Mouse (Mus musculus): ENCODE measurements around the gene Tmem267. TPM values are rescaled to one million over a fixed set of nuclear protein-coding genes. Genes with fewer than 3 reads are reported as not detected.

The Tmem267 gene
- polyA plus RNA-seq, 1 experiment from 2014 or later = 1.4 TPM

DNA sequence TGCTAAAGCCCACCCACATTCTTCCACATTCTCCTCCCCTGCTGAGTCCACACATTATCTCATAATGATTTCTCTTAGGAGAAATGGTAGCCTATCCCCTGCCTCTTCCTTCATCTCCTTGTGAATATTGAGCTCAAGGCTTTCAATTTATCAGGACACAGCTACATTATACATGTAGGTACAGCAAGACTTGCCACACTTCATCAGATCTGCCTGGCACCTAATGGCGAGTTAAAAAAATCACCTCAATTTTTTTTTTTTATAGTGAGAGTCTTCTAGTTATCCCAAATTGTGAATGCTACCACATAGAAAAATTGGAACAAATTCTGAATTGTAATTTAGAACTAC, 161.8 kb downstream of the Tmem267 start:
- Histone ChIP-seq H3K9me3 (no peaks in the 10 kb centered on the region), H3K9ac (no peak overlapping the region), H3K27ac (no peak overlapping the region), H3K4me1 (no peaks in the 10 kb centered on the region), H3K4me3 (no peak overlapping the region), H3K27me3 (no peaks in the 10 kb centered on the region), H3K4me2 (no peak overlapping the region), H3K36me3 (no peaks in the 10 kb centered on the region)
- no peak for ATAC-seq (ENCODE audit: borderline replicate concordance, extremely low read depth, low FRiP score, low TSS enrichment)
- WGBS = 83% methylated on average over 1 of the region's 1 CpGs

DNA sequence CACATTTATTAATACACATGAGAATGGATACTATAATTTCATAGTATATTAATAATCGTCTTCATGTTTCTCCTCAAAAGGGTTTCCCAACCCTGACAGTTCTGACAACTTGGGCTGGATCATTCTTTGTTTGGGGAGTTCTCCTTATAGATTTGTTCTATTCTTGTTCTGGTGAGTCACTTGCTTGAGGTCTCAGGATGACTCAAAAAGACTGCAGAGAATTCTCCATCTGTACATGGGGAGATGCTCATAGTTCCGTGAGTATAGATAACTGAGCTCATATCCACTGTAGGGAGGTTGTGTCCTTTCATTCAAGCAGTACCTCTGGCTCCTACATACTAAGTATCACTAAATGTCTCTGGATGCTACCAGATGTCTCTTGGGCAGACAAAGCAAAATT, 166.9 kb downstream of the Tmem267 start:
- Histone ChIP-seq H3K36me3 (no peaks in the 10 kb centered on the region), H3K9ac (no peak overlapping the region), H3K4me1 (no peaks in the 10 kb centered on the region), H3K9me3 (no peaks in the 10 kb centered on the region), H3K27ac (no peak overlapping the region), H3K27me3 (no peaks in the 10 kb centered on the region), H3K4me2 (no peak overlapping the region), H3K4me3 (no peak overlapping the region)
- no peak for ATAC-seq (ENCODE audit: borderline replicate concordance, extremely low read depth, low FRiP score, low TSS enrichment)
- WGBS = 87% methylated on average over 2 of the region's 2 CpGs

GRCm38 (mm10) chr13:119656246-119656645, 168.4 kb downstream of the Tmem267 start:
- Histone ChIP-seq H3K27ac (no peak overlapping the region), H3K4me1 (no peaks in the 10 kb centered on the region), H3K36me3 (no peaks in the 10 kb centered on the region), H3K4me3 (no peak overlapping the region), H3K9me3 (no peaks in the 10 kb centered on the region), H3K9ac (no peak overlapping the region), H3K27me3 (no peaks in the 10 kb centered on the region), H3K4me2 (no peak overlapping the region)
- no peak for ATAC-seq (ENCODE audit: borderline replicate concordance, extremely low read depth, low FRiP score, low TSS enrichment)
- WGBS = 74% methylated on average over 2 of the region's 2 CpGs

- 70% methylated on average over 6 of the region's 6 CpGs for WGBS
- Histone ChIP-seq H3K4me3 (no peak overlapping the region), H3K4me1 (no peaks in the 10 kb centered on the region), H3K27ac (no peak overlapping the region), H3K4me2 (no peak overlapping the region), H3K36me3 (no peaks in the 10 kb centered on the region), H3K27me3 (no peaks in the 10 kb centered on the region), H3K9me3 (no peaks in the 10 kb centered on the region), H3K9ac (no peak overlapping the region)
- ATAC-seq (ENCODE audit: borderline replicate concordance, extremely low read depth, low FRiP score, low TSS enrichment) = no peak
These were observed 169.1 kb downstream of the Tmem267 start for GRCm38 (mm10) chr13:119656846-119657416.

Other genes with a start within 250 kb of the Tmem267 start
- 69.2 and 72.9 TPM in 2 replicates for gene Paip1, start 59.4 kb upstream of the Tmem267 start, polyA plus RNA-seq (2015; fragmentation: Nextera tagmentation; extraction: Ambion mirVana)
- 52.0 and 53.1 TPM in 2 replicates for gene 4833420G17Rik, start 25.3 kb upstream of the Tmem267 start, polyA plus RNA-seq (2015; fragmentation: Nextera tagmentation; extraction: Ambion mirVana)
- 1.2 and 1.7 TPM in 2 replicates for gene 3110070M22Rik, start 344 bp downstream of the Tmem267 start, polyA plus RNA-seq (2015; fragmentation: Nextera tagmentation; extraction: Ambion mirVana)
- gene Ccl28, start 135.8 kb downstream of the Tmem267 start, polyA plus RNA-seq (2015; fragmentation: Nextera tagmentation; extraction: Ambion mirVana) = 0.13 TPM in 1 of 2 replicates, not detected in the other
- gene Hmgcs1, start 202.3 kb downstream of the Tmem267 start, polyA plus RNA-seq (2015; fragmentation: Nextera tagmentation; extraction: Ambion mirVana) = 109 and 115 TPM in 2 replicates

Measured in lung, embryonic 15.5 days (tissue).